Mouse (Mus musculus): ENCODE data around the gene Fam160a1.

GRCm38 (mm10) chr3:85757435-85757834 is 59.7 kb downstream of the Fam160a1 start:
- TF ChIP-seq CTCF (IDR thresholded peaks at IDR 0.05; ENCODE audit: borderline replicate concordance, insufficient read depth, low read depth, low read length) (no peak), POLR2A (IDR thresholded peaks at IDR 0.05; ENCODE audit: borderline replicate concordance, insufficient read depth, low read length) (no peak)

Measured in cerebellum, adult 2 months (tissue).